Mouse (Mus musculus) brain, adult 2 months (tissue): ENCODE data around the gene Ephb4.

Experiments
- DNase-seq: peaks from one replicate; pipeline ENCODE4 v3.0.0; 2011; ENCODE audit warnings: low read depth, low spot score

Gene Ephb4

DNA sequence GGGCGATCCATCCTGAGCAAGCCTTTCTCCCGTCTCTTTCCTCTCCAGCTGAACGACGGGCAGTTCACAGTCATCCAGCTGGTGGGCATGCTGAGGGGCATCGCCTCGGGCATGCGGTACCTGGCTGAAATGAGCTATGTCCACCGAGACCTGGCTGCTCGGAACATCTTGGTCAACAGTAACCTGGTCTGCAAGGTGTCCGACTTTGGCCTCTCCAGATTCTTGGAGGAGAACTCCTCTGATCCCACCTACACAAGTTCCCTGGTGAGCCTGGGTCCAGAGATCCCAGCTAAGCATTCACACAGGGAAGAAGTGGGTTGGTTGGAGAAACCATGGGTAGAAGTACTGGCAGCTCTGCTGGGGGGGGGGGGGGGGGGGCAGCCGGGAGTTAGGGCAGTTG lies 19.8 kb downstream of the Ephb4 start:
- no peak for DNase-seq

DNA sequence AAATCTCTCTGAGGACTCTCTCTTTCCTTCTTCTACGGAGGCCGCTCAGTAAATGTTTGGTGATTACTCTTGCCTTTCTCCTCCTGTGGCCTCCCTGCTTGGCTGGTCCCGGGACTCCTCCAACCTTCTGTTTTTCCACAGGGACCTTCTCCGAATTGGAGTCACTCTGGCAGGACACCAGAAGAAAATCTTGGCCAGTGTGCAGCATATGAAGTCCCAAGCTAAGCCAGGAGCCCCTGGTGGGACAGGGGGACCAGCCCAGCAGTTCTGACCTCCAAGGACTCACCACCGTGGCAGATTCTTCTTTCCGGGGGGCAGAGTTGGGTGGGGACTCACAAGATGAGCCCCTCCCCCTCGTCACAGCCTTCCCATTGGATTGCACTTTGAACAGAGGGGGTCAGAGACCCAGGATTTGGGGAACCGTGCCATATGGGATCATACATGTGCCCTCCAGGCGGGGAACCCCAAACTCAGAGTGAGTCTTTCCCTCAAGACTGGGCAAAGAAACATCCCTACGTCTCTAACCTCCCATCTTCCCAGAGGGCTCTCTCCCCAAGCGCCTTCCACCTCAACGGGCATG lies 23.6 kb downstream of the Ephb4 start:
- no peak for DNase-seq

DNA sequence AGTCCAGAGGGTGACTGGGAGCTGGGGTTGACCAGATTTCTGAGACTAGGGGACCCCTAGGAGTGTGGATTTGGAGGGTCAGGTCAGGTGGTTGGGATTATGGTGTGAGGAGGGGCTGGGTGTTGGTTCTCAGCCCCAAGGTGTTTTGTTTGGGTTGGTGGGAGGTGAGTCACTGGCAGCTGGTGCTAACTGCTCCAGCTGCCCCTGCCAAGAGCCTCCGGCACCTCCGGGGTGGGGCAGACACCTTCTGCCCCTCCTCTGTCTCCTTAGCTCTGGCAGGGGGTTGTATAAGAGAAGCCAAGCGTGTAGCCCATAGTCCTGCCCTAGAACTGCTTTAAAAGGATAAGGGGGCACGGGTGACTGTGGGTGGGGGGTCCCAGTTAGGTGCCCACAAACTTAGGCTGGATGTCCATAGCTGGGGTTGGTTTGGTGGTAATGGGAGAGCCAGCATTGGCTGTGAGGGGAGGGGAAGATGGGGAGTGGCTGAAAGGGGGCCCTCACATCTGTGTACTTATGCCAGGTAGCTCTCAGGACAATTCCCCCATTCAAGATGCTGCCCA lies 24.7 kb downstream of the Ephb4 start:
- no peak for DNase-seq

DNA sequence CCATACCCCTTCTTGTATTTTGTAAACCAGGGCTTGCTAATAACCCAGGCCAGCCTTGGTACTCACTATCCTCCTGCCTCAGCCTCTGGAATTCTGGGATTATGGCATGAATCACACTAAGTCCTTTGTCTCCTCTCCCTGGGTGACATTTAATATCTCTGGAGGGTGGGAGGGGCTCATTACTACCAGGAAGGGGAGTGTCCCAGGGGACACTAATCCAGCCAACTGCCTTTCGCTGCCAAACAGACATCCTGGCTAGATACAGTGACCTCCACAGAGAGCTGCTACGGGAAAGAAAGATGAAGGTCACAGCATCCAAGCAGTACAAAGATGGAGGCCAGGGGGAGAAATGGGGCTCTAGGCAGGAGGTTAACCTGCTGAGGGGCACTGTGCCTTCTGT lies 25.7 kb downstream of the Ephb4 start:
- DNase-seq = no peak

DNA sequence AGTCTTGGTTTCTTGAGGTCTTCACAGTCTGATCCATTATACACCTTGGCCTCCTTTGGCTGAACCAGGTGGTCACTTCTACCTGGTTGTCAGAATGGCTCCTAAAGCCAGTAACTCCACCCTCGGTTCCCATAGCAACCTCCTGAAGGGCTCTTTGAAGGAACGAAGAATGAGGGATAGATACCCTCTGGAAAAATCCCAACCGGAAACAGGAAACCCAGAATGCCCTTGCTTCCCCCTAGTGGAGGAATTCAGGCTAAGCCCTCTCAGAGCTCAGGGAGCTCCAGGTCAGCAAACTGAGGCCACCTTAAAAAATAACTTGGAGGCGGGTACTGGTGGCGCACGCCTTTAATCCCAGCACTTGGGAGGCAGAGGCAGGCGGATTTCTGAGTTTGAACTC lies 26.3 kb downstream of the Ephb4 start:
- DNase-seq = peak; percentile 24

DNA sequence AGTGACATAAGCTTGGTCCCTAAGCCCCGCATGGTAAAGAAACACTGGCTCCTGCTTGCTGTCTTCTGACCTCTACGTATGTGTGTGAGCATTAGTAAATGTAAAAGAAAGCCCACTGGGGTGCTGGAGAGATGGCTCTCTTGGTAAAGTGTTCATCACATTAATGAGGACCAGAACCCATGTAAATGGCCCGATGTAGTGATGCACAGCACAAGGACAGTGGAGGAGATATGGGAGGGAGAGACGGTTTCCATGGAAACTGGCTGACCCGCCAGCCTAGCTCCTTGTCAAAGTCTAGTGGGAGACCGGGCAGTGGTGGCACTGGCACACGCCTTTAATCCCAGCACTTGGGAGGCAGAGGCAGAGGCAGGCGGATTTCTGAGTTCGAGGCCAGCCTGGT lies 26.8 kb downstream of the Ephb4 start:
- DNase-seq = peak; percentile 10

DNA sequence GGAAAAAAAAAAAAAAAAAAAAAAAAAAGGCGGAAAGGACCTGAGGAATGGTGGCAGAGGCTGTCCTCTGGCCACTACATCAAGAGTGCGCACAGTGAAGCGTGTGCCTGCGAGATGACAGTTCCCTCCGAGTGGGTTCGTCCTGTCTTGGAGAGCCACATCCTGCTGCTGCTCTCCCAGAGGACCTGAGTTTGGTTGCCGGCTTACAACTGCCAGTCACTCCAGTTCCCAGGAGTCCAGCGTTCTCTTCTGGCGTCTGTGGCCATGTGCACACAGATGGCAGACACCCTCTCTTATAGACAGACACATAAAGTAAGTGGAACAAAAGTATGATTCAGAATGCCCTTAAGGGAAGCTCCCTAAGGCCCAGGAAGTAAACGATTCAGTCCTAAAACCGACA lies 27.3 kb downstream of the Ephb4 start:
- no peak for DNase-seq

DNA sequence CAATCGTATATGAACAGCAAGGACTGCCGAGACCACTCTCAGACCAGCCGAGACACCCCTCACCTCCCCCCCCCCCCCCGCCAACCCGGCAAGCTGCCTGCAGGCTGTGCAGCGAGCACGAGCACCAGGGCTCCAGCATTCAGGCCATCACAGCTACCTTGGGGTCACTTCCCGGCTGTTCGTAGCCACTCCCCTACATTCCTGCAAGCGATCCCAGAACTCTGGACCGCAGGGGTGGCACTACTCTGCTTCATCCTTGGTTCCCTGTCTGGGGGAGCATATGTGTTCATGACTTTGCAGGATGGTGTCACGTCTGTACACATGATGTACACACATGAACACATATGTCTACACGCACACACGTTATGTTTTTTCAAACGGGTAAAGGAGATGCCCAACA lies 27.7 kb downstream of the Ephb4 start:
- DNase-seq = no peak

DNA sequence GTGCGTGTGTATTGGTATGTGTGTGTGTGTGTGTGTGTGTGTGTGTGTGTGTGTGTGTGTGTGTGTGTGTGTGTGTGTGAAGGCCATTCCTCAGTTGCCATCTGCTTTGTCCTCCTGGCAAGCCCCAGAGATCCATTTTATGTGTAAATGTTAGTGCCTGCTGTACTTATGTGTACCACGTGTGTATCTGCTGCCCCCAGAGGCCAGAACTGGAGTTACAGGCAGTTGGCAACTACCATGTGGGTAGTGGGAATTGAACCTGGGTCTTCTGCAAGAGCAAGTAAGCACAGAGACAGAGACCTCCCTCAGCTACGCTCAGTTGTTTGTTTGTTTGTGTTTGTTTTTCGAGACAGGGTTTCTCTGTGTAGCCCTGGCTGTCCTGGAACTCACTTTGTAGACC lies 31.2 kb downstream of the Ephb4 start:
- peak; percentile 63 for DNase-seq

DNA sequence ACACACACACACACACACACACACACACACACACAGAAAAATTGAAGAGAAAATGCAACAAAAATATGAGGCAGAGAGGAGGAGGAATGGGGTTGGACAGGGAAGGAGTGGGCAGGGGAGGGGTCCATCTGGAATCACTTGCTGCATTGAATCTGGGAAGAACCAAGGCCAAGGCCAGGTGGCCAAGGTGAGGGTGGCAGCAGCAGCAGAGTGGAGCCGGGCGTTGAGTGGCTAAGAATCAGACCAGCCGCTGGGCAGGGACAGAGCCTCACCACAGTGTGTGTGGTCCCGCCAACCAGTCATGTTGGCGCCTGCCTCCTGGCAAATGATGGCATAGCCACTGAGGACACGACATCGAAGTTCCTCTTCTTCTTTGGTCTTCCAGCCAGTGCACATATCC lies 33.5 kb downstream of the Ephb4 start:
- DNase-seq = no peak

DNA sequence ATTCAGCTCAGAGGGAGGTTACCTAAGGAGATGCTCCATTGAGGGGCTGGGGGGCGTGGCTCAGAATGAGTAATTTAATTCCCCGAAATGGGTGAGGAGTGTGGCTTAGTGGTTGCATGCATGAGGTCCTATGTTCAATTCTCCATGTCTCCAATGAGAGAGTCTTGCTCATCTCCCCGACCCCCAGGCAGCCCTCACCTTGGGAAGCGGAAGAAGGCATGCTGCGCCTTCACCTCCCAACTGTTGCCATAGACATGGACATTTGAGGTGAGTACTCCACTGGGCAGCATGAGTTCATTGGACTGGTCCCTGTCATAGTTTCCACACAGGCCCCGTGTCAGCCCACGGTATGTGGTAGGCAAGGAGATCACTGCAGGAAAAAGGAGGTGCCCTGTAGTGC lies 36.8 kb downstream of the Ephb4 start:
- no peak for DNase-seq

DNA sequence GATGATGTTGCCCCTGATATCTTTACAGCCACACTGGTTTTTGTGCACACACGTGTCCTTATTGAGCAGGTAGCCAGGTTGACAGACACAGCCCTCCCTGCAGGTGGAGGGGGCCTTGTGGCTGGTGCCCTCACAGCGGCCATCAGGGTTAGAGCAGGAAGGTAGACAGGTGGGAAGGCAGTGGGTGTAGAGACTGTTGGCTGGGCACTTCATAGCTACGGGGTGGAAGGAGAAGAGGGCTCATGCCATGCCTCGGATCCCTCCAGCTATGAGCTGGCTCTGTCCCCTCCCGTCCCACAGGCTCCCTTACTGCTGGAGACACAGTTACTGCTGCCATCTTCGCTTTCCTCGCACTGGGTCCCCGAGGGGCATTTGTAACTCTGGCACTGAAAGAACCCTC lies 41.7 kb downstream of the Ephb4 start:
- DNase-seq = no peak

DNA sequence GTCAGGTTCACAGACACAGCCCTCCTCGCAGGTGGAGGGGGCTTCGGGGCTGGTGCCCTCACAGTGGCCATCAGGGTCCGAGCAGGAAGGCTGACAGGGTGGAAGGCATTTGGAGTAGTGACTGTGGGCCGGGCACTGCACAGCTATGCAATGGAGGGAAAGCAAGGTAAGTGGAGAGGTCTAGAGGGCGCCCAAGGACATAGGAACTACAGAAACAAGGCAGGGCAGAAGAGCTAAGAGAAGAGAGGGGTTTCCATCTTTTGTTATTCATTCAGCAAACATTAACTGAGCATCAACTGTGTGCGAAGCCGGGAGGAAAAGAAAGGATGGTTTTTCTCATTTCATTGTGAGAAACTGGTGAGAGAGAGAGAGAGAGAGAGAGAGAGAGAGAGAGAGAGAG lies 44.5 kb downstream of the Ephb4 start:
- no peak for DNase-seq

DNA sequence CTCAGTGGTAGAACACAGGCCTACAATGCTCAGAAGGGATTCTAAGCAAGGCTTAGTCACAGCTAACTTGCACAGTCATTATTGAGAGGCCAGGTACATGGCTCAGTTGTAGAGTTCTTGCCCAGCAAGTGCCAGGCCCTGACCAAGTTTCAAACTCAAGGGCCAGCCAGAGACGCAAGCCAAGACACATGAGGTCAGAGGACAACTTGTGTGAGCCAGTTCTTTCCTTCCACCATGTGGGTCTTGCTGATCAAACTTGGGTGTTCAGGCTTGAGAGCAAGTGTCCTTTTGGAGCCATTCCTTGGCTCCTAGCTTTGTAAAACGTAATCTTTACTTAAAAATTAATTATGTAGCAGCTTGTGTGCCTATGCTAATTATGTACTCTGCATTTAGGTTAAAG lies 54.2 kb downstream of the Ephb4 start:
- no peak for DNase-seq

DNA sequence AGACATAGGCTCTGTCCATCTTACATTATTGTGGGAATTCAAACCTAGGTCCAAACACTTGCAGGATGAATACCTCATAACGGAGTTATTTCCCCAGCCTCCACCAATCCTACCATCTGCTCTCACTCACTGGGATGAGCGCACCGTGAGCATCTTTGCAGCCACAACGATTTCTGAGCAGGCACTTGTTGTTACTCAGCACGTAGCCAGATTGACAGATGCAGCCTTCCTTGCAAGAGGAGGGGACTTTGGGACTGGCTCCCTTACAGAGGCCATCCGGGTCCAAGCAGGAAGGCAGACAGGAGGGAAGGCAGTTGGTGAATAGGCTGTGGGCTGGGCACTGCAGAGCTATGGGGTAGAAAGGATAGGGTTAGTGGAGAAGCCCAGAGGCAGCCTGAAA lies 59.5 kb downstream of the Ephb4 start:
- peak; percentile 23 for DNase-seq

DNA sequence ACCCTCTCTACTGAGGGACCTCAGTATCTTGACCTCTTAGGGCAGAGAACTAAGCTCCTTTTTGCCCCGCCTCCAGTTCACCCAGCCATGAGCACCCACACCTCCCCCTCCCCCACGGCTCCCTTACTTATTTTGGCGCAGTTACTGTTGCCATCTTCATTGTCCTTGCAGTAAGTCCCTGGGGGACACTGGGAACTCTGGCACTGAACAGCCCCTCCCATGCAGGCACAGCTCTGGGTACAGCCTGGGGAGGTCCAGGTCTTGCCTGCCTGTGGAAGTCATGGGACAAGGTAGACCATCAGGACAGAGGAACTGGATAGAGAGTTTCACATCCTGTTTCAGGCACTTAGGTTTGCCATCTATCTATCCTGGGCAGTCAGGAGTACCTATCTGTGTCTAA lies 60.2 kb downstream of the Ephb4 start:
- no peak for DNase-seq

DNA sequence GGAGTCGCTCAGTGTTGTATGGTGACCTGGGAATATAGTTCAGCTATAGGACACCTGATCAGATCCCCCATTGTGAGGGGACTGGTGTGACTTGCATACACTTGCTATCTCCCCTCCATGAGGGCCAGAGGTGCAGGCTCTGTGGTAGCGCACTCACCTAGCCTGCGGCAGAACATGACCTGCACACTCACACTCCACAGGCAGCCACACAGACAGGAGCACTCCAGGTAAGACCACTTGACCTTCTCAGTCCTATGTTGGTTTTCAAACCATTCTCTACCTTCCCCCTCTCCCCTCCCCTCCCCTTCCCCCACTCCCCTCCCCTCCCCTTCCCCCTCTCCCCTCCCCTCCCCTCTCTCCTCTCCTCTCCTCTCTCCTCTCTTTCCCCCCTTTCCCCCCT lies 60.6 kb downstream of the Ephb4 start:
- no peak for DNase-seq

DNA sequence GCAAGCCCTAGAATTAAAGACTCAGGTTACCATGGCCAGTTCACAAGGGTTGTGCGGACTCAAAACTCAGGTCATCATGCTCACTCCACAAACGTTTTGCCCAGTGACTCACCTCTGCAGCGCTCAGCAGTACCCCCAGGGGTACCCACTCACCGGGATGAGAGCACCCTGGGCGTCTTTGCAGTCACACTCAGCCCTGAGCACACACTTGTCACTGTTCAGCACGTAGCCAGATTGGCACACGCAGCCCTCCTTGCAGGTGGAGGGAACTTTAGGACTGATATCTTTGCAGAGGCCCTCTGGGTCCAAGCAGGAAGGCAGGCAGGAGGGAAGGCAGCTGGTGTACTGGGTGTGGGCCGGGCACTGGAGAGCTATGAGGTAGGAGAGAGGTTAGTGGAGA lies 61.3 kb downstream of the Ephb4 start:
- DNase-seq = no peak

DNA sequence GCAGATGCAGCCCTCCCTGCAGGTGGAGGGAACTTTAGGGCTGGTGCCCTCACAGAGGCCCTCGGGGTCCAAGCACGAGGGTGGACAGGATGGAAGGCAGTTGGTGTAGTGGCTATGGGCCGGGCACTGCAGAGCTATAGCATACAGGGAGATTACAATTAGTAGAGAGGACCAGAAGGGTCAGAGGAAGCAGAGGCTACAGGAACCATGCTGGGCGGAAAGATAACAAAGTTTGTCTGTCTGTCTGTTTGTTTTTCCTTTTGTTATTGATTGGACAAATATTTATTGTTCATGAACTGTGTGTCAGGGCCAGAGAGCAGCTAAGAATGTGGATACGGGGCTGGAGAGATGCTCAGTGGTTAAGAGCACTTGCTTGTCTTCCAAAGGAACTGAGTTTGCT lies 64.3 kb downstream of the Ephb4 start:
- DNase-seq = no peak

DNA sequence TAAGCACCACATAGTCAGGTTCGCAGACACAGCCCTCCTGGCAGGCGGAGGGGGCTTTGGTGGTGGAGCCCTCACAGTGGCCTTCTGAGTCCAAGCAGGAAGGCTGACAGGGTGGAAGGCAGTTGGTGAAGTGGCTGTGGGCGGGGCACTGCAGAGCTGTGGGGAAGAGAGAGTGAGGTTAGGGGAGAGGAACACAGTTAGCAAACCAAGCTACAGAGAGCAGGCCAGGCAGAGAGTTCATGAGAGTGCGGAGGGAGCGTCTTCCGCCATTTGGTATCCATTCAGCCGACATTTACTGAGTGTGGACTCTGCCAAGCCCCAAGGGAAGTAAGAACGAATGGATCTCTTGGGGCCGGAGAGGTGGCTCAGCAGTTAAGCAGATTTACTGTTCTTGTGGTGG lies 69.2 kb downstream of the Ephb4 start:
- DNase-seq = no peak

DNA sequence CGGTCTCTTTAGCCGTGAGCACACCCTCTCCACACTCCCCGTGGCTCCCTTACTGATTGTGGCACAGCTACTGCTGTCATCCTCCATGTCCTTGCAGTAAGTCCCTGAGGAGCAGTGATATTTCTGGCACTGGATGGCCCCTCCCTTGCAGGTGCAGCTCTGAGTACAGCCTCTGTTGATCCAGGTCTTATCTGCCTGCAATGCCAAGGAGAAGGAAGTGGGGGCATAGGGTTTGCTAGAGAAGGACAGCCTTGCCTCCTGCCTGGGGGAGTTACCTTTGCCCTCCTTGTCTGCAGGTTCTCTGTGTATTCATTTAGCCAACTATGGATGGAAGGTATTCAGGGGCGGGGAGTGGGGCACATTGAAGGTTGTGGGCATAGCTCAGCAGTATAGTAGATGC lies 69.9 kb downstream of the Ephb4 start:
- DNase-seq = no peak

DNA sequence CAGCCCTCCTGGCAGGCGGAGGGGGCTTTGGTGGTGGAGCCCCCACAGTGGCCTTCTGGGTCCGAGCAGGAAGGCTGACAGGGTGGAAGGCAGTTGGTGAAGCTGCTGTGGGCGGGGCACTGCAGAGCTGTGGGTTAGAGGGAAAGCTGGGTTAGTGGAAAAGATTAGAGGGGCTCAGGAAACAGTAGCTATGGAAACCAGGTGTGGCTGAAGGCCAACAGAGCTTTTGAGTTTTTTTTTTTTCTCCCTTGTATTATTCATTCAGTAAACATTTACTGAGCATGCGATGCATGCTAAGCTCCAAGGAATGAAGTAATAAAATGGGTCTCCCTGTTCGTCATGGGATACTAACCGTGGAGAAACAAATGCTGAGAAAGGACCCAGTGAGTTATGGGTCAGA lies 75.7 kb downstream of the Ephb4 start:
- DNase-seq = no peak
